Mouse (Mus musculus): ENCODE data around the gene Zfp398.

GRCm38 (mm10) chr6:47787941-47788736 is 47.3 kb upstream of the Zfp398 start:
- no peak for TF ChIP-seq CTCF (IDR thresholded peaks at IDR 0.05; ENCODE audit: insufficient read depth, low read depth, low read length)
- TF ChIP-seq POLR2A (IDR thresholded peaks at IDR 0.05; ENCODE audit: insufficient read depth, low read depth, low read length), result peak; percentile 73

Data from olfactory bulb, adult 2 months (tissue).